Mouse (Mus musculus): ENCODE measurements around the gene Gm10972.
"Not testable (repeated sequence)": the region's sequence is repeated elsewhere in the genome, so short reads cannot be mapped to it uniquely, and the experiment has no call there.

The Gm10972 gene

DNA sequence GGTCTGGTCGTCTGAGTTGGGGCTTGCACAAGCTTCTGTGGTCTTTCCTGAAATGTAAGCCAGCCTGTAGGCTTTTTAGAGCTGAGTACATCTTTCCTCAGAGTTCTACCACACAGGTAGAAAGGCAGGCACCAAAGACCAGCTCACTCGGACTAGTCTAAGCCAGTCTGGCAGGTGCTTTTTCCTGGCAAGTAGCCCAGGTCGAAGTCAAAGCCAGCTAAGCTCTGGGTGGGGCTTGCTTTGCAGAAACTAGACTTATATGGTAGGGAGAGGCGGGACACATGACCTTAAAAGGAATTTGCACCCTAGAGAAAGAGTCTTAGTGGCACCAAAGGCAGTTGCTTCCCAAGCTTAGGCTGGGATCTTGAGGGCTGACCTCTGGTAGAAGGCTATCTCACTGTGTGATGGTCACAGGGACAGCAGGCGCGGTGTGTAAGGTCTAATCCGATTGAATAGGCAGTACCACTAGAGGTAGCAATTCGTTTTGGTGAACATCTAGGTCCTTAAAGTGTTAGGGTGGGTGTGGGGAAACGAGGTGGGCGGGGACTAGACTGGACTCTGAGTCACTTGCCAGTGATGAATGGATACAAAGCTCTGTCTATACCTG lies 16.3 kb downstream of the Gm10972 start:
- DNase-seq (ENCODE audit: low read depth) = not testable (repeated sequence)

DNA sequence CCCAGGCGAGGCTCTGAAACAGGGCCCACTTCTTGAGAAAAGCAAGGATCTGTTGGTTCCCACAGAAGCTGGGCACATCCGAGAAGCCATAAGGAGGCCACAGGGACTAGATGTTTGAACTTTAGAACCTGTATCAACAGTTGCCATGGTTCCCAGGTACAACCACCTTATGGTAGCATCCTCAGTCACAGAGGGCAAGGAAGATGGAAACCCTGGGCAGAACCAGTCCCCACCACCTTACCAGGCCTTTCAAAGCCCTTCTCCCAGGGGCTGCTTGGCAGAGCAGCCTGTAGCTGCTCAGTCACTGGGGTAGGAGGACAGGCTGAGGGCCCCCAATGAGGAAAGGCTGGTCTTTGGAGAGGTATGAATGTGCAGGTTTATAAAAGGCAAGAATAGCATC lies 17.9 kb downstream of the Gm10972 start:
- not testable (repeated sequence) for DNase-seq (ENCODE audit: low read depth)

DNA sequence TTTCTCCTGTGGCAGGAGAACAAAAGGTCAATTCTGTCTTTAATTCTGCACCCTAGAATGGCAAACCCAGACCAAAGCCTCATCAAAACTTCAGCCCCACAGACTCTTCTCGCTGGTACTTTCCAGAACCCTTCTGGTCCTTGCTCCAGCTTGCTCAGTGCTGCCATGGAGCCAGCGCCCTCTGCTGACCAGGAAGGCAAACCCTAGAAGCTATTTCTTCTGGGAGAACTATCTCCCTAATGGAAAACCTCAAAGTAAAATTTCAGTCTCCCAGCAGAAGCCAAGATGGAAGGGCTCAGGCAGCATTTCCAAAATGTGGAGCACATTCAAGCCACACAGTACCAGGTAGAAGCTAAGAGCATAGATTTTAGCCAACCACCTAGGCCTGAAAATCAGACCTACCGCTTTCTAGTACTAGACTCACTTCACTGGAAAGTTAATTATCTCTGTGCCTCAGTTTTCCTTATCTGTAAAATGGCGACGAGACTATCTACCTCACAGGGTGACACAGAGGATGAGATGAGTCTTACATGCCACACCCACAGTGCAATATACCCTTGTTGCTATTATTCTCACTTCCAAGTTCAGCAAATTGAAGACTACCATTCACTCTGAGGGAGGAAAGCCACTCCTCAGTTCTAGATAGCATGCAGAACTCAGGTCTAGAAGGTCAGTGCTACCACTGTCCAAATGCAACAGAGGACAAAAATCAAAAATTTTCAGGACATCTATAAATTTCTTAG lies 22.3 kb downstream of the Gm10972 start:
- not testable (repeated sequence) for DNase-seq (ENCODE audit: low read depth)

DNA sequence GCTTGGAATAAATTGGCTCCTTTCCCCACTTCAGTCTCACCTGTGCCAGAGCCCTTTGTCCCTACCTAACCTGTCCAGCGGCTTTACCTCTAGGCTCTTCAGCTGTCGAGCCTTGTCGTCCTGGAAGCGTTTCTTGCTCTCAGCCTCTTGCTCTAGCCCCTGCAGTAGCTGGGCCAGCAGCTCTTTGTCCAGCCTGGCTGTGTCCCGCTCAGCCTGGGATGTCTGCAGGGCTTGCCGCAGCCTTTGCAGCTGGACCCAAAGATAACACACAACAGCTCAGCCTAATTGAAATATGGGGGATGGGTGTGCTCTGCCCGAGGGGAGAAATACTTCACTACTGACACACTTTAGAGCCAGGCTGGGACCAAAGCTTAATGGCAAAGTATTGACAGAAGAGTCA lies 23.0 kb downstream of the Gm10972 start:
- DNase-seq (ENCODE audit: low read depth) = not testable (repeated sequence)

DNA sequence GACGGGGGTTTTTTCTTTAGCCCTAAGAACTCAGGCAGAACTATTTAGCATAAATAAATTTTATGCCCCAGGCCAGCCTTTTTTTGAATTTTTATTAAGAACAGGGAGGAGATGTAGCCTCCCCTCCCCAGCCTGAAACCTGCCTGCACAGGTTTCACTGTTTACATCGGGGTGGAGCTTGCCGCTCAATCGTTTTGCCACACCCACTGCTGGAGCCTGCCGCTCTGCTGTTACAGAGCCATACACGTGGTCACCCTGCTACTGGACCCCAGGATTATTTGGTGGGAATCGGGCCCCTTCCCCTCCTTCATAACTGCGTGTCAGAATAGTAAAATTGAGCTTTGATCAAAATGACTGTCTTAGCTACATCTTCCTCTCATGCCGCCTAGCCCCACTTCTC lies 32.2 kb downstream of the Gm10972 start:
- not testable (repeated sequence) for DNase-seq (ENCODE audit: low read depth)

DNA sequence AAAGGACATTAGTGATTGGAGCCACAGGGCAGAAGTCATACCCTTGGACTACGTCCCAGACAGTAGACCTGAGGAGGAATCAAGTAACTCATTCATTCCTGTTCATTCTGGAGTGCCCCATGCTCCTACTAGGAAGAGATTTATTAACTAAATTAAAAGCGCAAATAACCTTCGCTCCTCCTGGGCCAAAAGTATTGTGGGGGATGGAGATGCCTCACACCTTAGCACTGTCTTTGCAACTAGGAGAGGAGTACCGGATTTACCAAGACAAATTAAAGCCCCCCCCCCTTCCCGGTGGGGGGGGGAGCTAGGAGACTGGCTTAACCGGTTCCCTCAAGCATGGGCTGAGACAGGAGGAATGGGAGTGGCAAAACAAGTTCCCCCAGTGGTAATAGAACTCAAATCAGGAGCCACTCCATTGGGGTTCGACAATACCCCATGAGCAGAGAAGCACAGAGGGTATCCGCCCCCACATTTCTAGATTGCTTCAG lies 36.5 kb downstream of the Gm10972 start:
- DNase-seq (ENCODE audit: low read depth) = no peak

DNA sequence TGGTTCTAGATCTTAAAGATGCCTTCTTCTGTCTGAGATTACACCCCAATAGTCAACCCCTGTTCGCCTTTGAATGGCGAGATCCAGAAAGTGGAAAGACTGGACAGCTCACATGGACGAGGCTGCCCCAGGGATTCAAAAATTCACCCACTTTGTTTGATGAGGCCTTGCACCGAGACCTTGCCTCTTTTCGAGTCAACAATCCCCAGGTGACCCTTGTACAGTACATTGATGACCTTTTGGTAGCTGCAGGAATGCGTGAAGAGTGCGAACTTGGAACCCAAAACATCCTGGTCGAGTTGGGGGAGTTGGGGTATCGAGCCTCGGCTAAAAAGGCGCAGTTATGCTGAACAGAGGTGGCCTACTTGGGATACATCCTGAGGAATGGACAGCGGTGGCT lies 37.1 kb downstream of the Gm10972 start:
- not testable (repeated sequence) for DNase-seq (ENCODE audit: low read depth)

DNA sequence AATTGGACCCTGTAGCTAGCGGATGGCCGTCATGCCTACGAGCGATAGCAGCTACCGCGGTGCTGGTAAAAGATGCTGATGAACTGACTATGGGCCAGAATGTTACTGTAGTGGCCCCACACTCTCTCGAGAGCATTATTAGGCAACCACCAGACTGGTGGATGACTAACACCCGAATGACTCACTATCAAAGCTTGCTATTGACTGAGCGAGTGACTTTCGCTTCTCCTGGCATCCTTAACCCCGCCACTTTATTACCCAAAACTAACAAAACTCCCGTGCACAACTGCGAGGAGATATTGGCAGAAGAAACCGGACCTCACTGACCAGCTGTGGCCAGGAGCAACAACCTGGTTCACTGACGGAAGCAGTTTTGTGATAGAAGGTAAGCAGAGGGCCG lies 37.9 kb downstream of the Gm10972 start:
- peak; percentile 84 for DNase-seq (ENCODE audit: low read depth)

DNA sequence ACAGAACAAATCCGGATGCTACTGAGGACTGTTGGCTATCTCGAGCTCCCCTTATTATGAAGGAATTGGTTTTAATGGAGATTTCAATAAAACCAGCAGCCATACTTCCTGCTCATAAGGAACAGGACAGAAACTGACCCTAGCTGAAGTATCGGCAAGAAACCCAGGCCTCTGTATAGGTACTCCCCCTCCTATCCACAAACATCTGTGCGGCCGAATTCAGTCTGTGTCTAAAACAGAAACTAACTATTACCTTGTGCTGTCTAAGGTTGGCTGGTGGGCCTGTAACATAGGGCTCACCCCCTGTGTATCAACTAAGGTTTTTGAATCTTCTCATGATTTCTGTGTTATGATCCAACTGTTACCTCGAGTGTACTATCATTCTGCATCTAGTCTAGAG lies 40.7 kb downstream of the Gm10972 start:
- DNase-seq (ENCODE audit: low read depth) = no peak

DNA sequence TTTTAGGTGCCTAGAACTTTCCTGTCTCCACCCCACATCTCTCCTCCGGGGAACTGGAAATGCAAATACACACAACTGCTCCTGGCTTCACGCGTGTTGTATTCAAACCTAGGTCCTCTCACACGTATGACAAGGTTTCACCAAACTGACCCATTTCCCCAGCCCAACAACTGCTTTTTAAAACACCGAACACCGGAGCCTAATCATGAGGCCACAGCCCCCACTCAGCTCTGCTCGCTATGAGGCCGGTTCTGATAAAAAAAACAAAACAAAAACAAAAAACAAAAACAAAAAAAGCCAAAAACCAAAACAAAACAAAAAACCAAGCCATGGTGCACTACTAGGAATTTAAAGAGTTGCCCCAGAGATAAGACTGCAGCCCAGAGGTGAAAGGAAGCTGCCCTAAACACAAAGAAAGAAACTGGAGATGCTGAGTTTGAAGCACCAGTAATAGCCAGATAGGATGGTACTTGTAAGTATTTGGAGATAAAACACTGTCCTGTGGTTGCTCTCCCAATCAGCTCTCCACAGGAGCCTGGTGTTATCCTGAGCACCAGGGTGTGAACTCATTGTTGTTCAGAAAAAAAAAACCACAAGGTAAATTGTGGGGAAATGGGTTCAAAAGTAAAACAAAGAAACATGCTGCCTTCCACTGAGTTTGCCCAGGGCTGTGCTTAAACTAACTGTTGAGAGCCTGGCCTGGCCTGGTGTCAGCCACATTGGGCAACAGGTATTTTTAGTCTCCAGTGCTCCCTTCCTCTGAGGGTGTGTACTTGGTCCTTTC lies 43.3 kb downstream of the Gm10972 start:
- not testable (repeated sequence) for DNase-seq (ENCODE audit: low read depth)

DNA sequence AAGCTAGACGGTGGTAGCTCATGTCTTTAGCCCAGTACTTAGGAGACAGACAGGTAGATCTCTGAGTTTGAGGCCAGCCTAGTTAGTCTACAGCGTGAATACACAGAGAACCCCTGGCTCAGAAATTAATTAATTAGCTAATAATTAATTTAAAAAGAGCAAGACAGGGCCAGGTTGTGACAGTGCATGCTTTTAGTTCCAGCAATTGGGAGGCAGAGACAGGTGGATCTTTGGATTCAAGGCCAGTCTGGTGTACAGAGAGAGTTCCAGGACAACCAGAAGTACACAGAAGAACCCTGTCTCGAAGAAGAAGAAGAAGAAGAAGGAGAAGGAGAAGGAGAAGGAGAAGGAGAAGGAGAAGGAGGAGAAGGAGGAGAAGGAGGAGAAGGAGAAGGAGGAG lies 45.8 kb downstream of the Gm10972 start:
- not testable (repeated sequence) for DNase-seq (ENCODE audit: low read depth)

DNA sequence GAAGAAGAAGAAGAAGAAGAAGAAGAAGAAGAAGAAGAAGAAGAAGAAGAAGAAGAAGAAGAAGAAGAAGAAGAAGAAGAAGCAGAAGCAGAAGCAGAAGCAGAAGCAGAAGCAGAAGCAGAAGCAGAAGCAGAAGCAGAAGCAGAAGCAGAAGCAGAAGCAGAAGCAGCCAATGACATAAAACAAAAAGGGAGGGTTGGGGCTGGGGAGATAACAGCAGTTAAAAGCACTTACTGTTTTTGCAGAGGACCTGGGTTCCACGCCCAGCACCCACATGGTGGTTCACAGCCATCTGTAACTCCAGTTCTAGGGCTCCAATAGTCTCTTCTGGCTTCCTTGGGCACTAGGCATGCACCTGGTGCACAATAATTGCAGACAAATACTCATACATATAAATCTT lies 46.3 kb downstream of the Gm10972 start:
- not testable (repeated sequence) for DNase-seq (ENCODE audit: low read depth)

DNA sequence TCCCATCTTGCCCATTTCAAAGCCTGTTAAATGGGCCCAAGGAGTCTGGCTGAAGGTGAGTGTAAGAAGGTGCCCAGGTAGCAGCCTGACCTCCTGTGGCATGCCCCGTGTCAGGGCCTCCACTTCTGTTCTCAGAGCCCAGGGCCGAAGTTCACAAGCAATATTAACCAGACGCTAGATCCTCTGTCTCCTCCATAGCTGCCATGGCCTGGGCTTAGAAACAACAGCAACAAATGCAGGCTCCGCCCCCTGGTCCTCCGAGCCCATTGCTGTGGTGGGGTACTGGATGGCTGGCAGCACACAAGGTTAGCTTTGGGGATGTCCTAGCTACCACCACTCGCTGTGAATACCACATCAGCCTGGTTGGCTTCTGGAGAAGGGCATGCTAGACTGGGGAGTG lies 47.2 kb downstream of the Gm10972 start:
- DNase-seq (ENCODE audit: low read depth) = not testable (repeated sequence)

DNA sequence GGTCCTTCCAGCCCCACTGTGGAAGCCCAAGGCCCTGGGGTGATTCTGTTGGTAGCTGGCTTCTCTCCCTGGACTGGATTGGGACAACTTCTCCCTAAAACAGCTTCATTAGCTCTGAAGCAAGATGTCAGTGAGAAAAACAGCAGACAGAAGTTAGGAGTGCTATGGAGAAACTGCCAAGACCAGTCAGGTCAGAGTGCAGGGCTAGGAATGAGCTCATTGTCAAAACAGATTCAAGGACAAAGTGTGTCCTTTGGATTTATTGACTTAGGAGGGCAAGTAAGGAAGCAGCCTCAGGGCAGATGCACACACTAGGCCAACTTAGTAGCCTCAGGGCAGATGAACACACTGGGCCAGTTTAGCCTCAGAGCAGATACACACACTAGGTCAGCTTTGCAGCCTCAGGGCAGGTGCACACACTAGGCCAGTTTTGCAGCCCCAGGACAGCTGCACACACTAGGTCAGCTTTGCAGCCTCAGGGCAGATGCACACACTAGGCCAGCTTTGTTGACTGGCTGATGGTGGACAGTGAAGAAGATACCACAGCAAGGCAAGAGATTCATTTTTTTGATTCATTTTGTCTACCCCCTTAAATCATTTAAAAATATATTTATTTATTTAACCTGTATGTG lies 47.8 kb downstream of the Gm10972 start:
- no peak for DNase-seq (ENCODE audit: low read depth)

DNA sequence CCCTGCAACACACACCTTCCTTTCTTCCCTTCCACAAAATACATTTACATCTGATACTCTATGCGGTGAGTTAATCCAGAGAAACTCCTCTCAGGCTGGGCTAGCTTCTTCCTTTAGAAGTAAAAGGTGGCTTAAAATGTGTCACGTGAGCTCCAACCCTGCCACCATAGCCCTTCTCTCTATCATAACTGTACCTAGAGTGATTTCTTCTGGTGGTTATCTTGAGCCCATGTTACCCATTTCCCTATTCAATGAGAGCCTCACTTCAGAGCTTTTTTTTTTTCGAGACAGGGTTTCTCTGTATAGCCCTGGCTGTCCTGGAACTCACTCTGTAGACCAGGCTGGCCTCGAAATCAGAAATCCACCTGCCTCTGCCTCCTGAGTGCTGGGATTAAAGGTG lies 48.8 kb downstream of the Gm10972 start:
- DNase-seq (ENCODE audit: low read depth) = not testable (repeated sequence)
